Mouse (Mus musculus) NIH3T3 (cell line): ENCODE measurements around the gene Tlnrd1.

Experiments
- DNase-seq: peaks from one replicate; pipeline ENCODE4 v3.0.0-alpha.2; 2012; ENCODE audit warnings: low read depth

Tlnrd1 gene

DNA sequence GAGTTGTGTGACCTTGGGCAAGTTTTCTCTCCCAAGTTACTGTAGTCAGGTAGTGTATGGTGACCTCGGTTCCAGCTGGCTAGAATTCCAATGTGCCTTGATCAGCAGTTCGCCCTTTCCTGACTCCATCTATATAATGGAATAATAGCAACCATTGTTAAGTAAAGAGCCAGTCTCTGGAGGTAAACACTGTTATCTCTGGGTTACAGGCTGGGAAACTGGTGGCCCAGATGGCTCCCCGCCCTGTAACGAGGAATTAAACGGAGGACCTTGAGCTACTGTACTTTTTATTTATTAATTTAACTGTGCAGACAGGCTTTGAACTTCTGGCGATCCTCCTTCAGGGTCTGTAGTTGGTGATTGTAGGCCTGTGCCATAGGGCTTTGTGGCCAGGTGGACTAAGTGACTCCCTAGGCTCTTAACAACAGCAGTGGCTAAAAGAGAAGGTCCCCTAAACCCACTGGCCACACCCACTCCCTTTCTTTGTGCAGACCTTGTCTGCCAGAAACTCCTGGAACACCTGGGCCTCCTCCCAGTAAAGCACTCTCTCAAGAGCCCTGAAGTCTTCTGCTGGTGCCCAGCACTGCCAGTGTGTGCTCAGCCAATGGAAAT lies 922 bp upstream of the Tlnrd1 start:
- no peak for DNase-seq

DNA sequence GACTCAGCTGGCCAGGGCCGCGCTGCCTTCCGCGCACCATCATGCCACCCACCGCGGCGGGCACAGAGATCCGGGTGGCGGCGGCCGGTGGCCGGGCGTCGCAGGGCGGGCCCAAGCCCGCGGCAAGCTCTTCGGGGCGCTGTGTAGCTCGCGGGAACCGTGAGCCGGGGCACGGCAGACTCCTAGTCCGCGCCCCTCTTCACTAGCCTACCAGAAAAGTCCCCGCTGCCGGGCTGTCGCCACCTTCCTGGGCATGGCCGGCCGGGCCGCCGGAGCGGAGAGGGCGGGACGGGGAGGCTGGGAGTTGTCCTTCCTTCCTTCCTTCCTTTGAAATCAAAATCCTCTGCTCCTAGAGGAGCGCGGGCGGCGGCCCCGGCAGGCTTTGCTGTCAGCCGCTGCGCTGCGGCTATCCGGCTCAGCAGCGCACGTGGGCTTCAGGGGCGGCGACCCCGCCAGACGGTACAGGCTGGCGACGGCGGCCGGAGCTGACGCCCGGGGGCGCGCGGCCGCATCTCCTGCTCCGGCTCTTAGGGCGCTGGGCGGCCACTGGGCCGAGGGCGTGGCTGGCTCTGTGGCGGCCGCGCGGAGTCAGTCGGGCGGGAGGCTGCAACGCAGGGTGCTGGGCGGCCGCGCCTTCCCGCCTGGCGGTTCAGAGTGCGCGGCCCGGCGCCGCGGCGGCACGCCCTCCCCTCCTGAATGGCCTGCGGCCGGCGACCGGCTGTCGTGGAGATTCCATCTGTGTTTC lies 657 bp downstream of the Tlnrd1 start:
- peak; percentile 86 for DNase-seq

DNA sequence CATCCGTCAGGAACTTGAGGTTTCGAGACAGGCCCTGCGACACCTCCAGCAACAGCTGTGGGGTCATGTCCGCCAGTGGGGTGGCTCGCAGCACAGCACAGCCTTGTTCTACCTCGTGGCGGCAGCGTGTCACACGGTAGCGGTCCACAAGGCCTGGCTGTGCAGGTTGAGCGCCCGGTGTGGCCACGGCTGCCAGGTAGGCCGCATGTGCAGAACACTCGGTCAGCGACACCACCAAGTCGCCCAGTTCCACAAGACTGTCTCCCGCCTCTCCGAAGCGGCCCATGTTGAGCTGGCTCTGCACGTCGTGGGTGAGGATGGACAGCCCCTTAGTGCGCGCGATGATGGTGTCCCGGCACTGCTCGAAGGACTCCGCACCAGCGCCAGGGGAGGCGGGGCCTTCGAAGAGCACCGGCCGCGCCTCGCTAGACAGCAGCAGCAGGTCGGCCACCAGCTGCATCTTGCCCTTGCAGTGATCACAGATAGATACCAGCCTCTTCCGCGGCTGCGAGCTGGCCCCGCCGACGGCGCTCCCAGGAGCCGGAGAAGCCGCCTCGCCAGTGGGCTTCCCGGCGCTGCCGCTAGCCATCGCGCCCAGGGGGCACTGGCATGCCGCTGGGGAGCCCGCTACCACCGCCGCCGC lies 1.4 kb downstream of the Tlnrd1 start:
- peak; percentile 72 for DNase-seq

DNA sequence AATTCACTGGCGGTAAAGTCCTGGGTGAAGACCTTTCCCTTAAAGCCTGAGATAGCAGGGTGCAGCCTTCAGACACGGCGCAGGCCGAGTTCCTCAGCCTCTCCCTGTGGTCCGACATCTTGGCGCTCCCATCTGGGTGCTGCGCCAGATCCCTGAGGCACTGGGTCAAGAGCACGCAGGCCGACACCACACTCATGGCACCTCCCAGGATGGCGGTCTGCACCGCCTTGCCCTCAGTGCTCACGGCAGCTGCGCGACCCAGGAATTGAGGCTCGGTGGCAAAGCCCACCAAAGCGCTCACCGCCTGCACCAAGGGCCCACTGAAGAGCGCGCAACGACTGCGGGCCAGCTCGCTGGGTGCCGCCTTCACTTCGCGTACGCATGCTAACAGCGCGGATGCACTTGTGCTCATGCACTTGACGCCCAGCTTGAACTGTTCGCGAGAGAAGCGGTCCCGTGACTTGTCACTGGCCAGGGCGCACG lies 1.9 kb downstream of the Tlnrd1 start:
- DNase-seq: no peak

DNA sequence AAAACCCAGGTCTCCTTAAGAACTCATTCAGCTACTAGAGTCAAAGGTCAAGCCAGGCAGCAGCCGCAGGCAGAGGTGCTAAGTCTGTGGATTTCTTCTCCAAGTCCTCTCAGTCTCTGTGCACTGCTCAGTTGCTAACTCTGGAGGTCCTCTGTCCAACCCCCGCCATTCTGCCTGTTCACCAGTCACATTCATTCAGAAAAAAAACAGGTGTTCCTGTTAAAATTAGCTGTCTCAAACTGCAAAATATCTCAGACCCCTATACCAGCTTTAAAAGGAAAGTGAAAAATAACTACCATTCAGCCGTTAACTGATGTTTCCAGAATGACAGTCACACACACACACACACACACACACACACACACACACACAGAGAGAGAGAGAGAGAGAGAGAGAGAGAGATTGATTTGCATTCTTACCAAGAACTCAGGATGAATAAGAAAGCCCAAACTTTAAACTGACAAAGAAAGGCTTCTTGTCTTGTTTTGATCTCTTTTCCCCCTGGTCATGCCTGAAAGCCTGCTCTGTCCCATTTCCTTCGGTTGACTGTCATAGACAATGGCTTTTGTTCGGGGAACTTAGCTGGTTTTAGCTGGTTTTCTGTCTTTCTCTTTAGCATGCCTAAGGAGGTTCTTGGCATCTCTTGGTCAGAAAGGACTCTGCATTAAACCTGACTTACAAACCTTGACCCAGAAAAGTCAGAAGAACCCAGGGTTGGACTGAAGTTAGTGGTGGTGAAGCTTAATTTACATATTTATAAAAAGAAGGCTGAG lies 5.2 kb downstream of the Tlnrd1 start:
- DNase-seq: no peak

DNA sequence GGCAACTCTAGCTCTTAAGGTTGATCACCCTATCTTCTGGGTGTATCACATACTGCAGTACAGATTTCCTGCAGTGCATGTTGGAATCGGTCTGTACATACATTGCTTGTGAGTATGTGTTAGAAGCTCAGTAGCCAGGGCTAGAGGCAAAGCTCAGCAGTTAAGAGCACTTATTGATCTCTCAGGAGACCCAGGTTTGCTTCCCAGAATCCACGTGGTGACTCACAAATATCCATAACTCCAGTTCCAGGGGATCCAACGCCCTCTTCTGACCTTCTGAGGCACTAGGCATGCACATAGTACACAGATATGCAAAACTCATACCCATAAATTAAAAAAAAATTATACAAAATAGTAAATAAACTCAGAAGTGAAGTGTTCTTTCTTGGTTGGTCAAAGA lies 7.0 kb downstream of the Tlnrd1 start:
- no peak for DNase-seq

DNA sequence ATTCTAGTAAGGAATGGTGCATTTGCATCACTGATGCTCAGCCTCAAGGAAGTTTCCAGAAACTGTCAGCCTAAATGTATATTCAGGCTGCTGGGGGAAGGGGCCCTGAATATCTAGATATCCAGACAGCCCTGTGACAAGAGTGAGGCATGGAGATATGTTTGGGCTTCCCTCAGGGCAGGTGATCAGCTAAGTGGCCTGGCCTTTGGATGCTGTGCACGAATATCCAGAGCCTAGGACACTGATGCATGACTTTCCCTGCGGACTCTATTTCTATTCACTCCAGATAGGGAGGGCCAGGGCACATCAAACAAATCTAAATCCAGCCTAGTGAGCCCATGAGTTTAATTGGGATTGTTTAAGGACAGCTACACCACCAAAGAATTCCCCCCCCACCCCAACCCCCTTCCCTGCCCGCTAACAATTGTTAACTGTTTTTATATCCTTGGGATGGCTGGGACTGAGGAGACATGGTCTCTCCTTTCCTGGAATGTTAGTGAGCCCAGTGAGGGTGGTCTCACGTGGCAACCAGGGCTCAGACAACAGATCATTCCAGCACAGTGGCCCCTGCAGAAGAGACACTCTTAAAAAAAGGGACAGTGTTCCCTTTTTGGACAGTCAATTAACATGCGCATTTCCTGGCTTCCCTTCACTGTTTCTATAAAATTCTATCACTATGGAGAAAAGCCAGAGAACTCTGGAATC lies 14.1 kb downstream of the Tlnrd1 start:
- DNase-seq: no peak

DNA sequence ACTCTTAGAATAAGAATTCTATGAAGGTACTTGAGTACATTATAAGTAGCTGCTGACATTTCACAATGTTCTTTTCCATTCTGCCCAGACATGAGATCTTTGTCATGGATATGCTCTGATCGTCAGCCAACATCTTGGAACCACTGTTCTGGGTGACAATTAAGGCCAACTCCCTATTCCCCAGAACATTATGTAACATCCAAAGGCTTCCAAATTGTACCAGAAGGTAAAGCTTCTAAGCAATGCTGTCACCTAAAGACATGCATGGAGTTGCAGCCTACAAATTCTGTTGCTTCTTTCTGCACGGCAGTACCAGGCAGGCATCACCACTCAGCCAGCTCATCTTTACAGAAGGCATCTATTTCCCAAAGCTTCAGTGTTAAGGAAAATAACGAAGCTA lies 15.9 kb downstream of the Tlnrd1 start:
- no peak for DNase-seq

DNA sequence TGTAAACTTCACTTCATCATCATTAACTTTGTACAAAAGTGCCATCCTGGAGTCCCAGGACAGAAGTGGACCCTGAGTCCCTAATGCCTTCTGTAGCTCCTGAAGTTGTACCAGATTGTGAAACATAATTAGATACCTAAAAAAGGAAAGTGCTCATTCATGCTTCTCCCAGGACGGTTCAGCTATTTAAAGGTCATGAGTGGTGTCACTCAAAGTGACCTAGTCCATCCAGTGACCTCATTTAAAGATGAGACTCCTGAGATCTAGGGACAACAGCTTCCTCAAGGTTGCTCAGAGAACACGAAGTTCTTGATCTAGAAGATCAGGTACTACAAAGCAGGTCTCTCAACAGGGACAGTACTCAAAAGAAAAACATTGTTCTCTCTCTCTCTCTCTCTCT lies 20.6 kb downstream of the Tlnrd1 start:
- no peak for DNase-seq

DNA sequence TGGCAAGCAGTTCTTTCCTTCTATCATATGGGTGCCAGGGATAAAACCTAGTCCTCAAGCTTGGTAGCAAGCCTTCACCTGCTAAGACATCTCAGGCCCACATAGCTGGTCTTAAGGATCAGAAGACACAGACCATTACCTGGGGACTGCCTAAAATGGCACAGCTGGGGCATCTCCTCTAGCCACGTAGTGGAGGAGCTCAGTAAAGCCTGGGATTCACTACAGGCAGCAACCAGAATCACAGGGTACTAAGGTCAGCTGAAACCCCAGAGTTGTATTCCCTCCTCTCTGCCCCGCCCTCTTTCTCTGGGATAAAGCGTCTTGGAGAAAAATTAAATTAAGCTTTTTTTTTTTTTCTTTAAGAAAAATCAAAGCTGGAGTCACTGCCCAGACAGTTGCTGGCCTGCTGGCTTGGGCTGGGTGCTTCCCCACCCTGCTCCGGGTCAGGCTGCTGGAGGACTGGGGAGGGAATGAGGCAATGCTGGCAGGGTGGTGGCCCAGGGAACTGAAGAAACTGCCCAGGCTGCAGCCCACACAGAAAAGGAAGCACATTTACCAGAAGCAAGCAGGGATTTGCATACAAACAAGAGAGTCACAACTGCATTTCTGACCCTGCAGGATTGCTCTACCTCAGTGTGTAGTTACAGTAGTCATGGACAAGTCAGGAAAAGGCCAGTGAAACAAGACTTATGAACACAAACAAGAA lies 24.6 kb downstream of the Tlnrd1 start:
- DNase-seq: peak; percentile 51

DNA sequence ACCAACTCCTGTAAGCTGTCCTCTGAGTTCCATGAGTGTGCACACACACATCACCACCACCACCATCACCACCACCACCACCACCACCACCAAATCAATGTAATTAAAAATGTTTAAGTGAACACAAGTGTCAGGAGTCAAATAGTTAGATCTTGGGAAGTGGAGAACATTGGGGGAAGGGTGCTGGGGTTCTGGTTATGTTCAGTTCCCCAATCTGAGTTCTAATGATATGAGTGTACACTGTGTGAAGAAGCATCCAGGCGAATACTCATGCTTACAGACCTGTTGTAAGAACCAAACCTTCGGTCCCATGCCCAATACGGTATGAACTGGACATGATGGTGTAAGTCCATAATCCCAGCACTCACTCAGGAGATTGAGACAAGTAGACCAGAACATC lies 26.2 kb downstream of the Tlnrd1 start:
- DNase-seq: no peak

DNA sequence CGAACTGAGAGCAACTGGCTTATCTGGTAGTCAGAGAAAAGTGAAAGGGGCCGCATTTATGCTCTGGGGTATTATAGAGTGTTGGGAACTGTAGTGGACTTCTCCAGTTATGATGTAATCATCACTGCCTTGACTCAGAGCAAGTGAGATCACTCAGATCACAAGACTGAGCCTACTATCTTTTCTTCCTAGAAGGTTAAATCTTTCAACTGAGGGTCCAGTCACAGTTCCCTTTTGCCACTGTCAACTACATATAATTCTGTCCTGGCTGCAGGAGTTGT lies 27.0 kb downstream of the Tlnrd1 start:
- peak; percentile 48 for DNase-seq

DNA sequence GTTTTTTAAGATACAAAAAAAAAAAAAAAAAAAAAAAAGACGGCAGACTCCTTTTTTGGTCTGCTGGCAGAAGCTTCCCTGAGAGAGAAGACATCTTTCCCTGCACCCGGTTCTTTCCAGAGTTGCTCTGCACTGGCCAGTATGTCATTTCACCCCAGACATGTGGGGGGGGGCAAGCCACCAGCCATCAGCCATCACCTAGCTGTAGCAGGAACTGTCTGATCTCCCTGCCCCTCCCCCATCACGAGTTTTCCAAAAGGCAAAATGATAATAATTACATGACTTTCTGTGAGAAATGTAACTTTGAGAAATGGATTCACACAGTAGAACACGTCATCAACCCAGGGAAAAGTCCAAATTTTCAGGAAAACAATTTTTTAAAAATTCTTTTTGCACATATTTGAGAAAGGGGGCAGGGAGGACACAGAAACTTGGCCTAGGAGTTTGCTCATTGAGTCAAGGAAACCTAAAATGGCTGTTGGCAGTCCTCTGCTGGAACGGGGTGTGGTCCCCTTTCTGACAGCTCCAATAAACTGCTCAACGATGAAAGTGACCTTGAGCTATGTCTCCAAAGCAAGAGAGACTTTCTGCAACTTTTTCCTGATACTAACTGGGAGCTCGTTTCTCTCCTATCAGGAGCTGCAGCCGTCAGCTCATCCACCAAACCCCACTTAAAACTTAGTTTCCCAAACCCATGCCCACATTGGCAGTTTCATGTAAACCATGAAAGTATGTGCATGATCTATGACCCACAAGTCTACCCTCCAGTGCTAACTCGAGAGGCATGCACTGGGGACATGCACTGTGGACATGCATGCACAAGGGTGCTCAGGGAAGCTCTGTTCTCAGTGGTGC lies 27.5 kb downstream of the Tlnrd1 start:
- peak; percentile 41 for DNase-seq

DNA sequence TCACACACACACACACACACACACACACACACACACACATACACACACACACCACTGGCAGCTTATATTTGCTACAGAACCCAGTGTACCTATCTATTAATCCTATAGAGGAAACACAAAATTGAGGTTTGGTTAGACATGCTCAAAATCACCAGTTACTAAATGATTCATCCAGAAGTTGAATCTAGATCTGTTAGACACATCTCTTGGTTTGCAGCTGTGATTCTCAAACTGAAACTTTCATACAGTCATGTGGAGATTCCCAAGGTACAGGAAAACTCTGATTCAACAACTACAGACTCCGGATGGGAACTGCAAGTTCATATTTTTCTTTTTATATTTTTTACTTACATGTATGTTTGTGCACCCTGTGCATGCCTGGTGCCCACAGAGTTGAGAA lies 28.9 kb downstream of the Tlnrd1 start:
- peak; percentile 24 for DNase-seq

DNA sequence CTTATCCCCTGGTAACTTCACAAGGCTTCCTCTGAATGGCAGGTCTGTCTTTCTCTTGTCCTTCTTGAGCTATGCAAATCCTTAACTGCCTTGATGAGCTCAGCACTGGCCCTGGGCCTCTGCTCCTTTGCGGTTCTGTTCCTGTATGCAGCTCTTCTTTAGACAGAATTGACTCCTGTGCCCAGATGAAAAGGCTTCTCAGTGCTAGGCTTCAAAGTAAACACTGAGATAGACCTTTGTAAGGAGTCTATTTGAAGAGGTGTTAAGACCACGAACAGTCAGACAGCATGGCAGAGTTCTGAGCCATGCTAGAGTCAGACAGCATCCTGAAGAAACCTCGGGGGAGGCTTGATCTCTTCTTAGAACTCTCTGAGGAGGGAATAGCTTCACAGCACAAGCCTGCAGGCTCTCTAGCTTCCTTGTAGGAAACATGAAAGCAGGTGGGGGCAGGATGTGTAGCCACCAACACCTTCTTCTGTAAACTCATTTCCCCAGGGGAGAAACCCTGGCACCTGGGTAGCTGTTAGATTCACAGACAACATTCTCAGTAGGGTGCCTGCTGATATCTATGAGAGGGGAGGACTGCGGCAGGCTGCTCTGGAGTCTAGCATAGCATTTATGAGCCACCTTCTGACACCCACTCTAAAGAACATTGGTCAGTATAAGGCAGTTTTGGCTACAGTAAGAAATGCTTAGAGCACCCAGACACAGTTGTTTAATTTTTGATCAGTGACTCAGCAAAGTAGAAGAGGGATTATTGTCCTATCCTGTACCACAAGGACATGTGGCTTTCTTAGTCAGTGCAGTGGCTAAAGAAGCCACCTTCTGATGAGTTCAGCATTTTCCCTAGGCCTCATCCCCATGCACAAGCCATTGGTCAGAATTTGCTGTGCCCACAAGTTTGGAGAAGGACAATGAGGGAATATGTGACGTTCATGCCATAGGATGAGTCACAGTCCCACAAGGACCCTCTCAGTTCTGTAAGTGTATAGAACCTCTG lies 31.4 kb downstream of the Tlnrd1 start:
- DNase-seq: no peak

DNA sequence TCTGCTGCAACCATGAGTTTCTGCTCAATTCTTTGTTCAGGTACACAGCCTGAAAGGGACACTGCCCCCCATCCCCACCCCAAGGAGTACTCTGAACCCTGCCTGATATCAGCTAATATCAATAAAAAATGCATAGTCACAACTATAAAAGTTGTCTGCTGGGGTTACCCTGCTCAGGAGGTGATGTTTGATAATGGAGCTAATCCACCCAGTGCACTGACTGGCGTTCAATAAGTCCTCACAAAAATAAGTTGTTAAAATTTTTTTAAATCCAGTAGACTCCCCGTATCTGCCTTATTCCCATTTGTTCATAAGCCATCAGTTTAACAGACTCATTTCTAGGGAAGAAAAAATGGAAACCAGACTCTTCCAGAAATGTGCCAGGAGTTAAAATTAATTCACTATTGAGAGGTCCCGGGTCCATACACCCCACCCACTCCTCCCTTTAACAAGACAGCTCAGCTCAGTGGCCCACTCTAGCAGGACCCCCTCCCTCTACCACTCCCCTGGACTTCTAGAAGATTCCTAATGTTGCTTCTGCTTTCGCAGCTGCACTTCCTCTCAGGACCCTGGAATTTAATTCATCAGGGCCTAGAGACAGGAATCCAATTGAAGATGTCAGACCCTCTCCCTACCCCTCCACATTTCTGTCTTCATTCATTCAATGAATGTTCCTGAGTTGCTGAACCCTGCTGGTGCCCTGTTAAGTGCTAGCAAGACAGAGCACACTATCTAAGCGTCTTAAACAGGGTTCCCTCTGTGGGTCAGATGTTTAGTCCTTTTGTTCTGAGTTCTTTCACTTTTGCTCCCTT lies 32.3 kb downstream of the Tlnrd1 start:
- no peak for DNase-seq

DNA sequence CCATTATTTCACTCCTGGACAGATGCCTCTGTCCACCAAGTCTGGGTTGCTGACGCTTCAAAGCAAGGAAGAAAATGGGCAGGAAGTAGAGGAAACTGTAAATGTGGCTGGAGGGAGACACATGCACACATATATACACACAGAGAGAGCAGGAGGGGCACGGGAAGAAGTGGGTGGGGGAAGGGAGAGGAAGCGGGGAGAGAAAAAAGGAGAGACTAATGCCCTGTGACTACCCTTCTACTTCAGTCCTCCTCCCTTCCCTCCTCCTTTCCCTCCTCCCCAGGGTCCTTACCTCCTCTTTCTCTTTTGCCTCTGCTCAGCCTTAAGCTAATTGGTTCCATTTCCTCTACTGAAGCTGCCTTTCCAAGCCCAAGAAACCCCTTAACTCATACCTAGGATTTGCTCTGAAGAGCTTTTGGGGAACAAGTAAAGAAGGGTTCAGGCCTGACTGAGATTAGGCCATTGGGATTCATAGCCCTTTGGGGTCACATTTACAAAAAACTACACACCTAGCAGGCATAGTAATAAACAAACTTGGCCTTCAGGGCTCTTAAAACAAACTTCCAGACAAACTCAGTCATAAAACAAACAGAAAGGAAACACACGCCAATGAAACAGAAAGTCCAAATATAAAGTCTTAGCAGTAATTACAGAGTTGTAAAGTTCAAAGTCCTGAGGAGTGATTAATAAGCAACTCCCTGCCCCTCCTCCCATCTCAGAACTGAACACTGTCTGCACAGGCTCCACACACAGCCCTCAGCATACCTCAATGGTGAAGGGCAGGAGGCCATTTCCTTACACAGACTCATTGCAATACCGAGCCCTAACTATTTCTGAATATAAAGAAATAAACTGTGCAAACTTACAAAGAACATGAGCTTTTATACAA lies 36.7 kb downstream of the Tlnrd1 start:
- no peak for DNase-seq
